Mouse (Mus musculus) left cerebral cortex, adult 18-20 months (tissue): Measurements from ENCODE around the gene Mkrn2os. TPM values are rescaled to one million over a fixed set of nuclear protein-coding genes. Genes with fewer than 3 reads are reported as not detected.
A peak's percentile ranks its signal among the peaks of the same experiment; 100 is the strongest.

ENCODE experiments used
- DNase-seq, 2 experiments: peaks; one replicate each; pipeline ENCODE4 v3.0.0; 2021 to 2022; ENCODE audit warnings: low spot score in 2 of 2, mixed read lengths in 1 of 2
- total RNA-seq, 2 experiments: library from RNA; stranded (reverse); gene quantifications; 2 replicates each; pipeline ENCODE4 v1.2.3; 2021

The Mkrn2os gene
- total RNA-seq, 2 experiments from 2014 or later: not detected

DNA sequence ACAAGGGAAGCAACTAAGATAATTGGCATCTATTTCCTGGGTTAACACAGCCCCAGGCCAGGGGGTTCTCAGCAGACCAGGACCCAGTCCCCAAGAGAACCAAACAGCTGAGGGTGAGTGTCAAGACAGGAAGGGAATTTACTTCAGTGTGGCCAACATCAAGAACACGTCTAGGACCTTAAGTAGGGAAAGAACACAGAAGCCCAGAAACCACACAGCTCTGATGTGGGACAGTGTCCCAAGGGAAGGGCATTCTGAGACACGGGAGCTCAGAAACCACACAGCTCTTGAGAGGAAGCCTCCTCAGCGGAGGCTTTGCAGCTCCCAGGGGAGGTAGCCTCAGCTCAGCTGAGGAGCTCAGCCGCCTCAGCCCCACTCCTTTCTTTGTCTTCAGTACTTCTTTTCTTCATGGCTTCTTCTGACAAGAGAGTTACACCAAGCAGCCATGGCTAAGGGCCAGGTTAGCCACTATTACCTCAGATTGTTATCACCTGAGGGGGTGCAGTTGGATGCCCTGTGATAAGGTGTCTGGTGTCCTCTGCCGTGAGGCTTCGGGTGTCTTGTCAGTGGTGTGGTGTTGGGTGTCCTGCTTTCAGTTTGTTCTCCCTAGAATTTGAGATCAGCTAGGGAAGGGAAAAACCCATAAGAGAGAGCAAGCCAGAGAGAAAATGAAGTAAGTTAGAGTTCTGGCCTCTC lies 8.8 kb downstream of the Mkrn2os start:
- no peak for DNase-seq

DNA sequence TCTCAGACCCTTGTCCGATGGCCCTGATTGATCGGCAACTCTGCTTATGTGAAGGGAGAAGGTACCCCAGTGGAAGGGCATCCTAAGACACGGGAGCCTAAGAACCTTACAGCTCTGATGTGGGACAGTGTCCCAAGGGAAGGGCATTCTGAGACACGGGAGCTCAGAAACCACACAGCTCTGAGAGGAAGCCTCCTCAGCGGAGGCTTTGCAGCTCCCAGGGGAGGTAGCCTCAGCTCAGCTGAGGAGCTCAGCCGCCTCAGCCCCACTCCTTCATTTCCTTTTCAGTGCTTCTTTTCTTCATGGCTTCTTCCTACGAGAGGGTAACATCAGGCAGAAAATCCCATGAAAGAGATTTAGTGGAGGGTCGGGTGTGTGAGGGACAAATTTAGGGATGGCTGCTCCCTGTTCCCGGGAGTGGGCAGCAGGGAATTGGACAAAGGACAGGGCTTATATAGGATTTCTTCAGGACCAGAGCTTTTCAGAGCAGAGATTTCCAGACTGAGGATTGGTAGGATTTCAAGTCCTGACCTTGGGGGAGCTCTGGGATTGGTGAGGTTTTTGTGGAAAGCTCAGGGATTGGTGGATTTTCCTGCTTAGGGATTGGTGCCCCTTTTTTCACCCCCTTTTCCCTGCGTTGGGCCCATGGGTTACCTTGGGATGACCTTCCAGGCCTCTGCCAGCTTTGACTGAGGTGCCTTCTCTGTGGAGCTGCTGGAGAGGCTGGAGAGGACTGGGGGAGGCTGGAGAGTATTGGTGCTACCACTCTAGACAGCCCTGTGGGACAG lies 9.9 kb downstream of the Mkrn2os start:
- DNase-seq: no peak

DNA sequence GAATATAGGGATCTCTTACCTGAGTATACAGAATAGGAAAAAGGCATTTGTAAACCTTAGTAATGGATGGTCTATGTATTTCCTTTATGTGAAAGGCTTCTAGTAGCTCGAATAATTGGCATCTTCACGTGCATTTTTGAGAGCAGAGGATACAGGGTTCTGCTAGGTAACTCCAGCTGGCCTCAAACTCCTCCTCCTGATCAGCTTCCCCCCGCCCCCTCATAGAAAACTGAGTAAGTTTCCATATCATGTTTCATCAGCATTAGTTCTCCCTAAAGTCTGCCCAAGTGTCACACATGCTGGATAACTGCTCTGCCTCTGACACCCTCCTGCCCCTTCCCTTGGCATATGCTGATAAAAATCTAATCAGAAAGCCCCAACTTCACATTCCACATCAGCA lies 11.6 kb downstream of the Mkrn2os start:
- DNase-seq: no peak

DNA sequence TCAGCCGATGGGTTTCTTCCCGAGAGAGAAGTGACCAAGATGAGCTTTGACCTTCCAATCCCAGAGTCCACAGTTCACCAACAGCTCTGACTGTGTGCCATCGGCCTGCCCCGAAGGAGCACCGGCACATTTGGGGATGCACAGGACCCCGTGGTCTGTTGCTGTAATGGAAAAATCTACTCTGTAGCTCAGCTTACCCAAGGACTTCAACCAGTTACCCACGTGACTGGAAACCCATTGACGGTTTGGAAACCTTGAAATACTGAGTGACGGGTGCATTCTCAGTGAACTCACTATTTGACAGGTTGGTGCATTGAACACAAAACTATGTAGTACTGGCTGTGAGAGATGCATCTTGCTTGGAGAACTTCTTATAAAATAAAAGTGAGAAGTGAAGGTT lies 14.4 kb downstream of the Mkrn2os start:
- DNase-seq: no peak

DNA sequence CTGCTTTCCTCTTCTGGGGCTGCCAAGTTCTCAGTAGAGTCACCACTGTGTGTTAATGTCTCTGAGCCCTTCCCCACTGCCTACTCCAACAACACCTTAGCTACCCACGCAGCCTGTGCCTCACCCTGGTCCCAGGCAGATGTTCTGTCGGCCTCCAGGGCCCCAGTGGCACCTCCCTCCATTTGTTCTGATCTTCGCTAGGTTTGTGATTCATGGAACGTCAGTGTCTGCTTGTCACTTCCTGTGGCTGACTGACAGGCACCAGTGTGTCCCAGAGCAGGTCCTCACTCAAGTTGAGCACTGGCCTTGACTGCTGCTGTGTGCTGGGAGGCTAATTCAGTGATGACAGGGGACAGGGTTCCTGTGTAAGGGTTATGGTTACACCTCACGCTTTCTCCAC lies 15.0 kb downstream of the Mkrn2os start:
- DNase-seq: no peak

DNA sequence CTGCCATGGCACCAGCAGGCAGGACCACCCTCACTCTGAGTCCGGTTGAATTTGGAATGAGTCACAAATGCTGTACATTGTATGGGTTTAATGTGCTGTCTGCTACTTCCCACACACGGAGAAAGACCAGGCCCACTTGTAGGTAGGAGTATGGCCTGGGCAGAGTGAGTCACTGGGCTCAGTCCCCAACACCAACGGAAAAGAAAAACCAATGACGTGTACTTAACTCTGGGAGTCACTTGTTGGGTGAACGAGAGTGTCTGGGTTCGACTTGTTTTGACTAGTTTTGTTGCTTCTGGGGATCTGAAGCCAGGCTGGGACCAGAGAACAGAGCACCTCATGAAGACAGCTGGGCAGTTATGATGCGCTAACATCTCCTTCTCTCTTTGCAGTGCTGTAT lies 18.2 kb downstream of the Mkrn2os start:
- DNase-seq: no peak

DNA sequence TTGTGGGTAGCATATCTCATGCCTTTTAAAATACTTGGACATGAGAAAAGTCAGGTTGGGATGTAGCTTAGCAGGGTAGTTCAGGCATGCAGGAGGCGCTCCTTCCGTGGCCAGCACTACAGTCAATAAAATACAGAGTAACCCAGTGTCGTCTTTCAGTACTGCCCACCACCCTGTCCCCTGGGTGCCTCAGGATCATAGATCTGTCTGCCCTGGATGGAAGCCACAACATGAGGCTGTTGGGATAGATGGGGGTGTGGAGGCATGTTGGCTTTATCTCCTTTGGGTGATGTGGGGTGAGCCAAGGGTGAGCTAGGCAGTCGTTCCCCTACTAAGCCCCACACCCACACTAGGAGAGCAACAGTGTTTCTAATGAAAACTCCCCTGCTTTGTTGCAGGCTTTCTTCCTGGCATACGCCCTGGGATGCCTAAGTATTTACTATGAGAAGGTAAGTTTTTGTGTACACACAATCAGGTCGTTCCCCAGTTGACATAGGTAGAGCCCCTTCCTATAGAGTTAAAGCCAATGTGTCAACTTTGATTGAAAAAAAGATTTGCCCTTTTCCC lies 26.8 kb downstream of the Mkrn2os start:
- no peak for DNase-seq

DNA sequence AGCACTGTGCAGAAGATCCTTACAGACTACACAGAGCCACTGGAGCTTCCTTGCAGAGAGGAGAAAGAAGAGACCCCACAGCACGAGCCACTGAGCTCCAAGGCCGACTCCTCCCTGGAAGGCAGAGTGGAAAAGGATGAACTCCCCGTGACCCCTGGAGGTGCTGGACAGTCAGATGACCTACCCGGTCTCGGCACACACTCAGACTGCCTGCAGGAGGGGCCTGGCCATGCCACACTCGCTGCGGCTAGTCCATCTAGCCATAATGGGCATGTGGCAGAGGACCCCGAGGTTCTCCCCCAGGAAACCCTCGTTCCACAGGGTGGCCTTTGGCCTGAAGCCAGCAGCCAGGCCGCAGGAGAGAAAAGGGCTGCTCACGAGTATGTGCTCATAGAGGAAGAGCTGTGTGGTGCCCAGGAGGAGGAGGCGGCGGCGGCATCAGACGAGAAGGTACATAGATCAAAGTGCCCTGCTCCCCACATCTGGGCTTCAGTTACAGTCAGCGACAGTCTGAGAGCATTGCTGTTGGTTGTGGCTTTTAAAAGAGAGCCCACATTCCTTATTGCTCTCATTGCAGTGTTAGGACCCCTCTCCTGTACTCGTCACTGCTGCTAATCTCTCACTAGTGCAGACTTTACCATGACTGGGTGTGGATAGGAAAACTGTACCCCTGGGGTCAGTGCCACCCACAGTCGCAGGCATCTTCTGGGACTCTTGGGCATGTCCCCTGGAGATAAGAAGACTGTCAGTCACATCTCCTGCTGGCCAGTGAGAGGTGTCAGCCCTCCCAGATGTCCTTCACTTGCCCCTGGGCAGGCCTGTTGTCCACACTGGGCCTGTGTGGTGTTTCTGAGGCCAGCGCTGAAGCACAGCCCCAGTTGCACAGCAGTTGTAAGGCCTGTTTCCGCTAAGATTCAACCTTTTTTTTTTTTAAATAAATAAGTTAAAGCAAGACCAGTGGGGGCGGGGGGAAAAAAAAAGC lies 32.4 kb downstream of the Mkrn2os start:
- no peak for DNase-seq

DNA sequence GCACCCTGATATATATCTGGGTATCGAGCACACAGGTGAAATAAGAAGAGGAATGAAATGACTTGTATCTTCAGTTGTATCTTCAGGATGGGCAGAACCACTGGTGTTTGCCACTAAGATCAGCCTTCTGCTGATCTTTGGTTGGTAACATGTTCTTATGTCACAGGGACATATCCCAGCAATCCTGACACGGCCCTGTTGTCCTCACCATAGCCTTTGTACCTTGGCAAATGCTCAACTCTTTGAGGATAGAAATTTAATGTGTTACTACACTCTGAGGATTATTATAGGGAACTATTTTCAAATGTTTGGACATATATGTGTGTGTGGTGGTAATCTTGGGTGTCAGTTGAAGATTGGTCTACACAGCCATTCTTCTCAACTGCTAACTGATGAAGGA lies 34.2 kb downstream of the Mkrn2os start:
- DNase-seq: no peak

DNA sequence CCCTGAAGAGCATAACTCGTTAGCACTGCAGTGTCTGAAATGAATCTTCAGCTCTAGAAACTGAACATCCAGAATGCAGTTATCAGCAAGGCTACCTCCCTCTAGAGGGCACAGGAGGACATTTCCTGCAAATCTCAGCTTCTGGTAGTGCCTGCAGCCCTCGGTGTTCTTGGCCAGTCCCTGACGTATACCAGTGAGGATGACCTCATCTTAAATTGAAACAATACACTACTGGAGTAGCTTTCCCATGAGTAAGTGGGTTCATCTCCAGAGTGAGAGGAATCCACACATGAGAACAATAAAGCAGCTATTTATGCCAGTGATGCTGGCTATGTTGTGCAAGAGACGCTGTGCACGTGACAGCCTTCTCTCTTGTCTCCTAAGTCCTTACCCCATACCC lies 36.9 kb downstream of the Mkrn2os start:
- DNase-seq: no peak

DNA sequence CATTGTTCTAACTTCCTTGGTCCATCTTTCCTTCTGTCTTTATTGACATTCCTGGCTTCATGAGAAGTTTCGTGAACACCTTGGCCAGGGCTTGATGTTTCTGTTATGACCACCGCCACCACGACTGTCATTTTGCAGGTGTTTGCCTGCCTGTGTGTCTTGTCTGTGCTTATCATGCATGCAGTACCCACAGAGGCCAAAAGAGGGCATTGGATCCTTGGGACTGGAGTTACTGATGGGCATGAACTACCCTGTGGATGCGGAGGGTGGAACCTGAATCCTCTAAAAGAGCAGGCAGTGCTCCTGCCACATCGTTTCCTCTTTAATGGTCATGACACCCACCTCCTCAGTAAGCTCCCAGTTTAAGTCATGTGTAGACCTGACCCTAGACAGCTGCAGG lies 46.1 kb downstream of the Mkrn2os start:
- no peak for DNase-seq

DNA sequence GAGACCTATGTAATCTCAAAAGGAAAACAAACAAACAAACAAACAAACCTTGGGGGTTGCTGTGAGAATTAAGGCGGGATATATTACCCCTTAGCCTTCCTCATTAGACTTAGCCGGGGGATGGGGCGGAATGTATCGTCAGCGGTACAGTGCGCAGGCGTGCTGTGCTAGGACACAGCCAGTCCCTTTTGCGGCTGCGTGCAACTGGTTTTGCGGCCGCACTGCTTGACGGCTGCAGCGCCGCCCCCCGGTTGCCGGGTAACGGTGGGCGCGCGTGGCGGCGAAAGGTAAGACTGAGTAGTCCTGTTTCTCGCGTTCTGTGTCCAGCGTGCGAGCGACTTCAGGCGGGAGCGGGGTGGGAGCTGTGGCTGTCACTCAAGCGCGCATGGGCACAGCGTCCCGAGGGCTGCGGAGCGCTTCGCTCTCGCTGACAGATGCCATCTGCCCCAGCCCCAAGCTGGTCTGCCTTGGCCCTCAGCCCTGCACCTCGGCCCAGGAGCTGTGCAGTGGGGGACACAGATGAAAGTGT lies 47.9 kb downstream of the Mkrn2os start, which contains the start of gene Tsen2:
Gene Tsen2, plus strand, starts transcription at position 223 of the 529 bp plus-strand sequence.
- DNase-seq: peak; percentile 97 to 98

DNA sequence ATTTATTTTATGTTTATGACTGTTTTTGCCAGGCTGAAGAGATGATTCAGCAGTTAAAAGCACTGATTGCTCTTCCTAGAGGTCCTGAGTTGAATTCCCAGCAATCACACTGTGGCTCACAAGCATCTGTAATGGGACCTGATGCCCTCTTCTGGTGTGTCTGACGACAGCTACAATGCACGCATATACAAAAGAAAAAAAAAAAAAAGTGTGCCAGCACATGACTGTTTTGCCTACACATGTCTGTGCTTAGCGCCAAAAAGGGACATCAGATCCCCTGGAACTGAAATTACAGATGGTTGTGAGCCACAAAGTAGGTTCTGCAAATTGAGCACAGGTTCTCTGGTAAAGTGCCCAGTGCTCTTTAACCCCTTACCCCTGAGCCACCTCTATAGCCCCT lies 50.0 kb downstream of the Mkrn2os start:
- no peak for DNase-seq

DNA sequence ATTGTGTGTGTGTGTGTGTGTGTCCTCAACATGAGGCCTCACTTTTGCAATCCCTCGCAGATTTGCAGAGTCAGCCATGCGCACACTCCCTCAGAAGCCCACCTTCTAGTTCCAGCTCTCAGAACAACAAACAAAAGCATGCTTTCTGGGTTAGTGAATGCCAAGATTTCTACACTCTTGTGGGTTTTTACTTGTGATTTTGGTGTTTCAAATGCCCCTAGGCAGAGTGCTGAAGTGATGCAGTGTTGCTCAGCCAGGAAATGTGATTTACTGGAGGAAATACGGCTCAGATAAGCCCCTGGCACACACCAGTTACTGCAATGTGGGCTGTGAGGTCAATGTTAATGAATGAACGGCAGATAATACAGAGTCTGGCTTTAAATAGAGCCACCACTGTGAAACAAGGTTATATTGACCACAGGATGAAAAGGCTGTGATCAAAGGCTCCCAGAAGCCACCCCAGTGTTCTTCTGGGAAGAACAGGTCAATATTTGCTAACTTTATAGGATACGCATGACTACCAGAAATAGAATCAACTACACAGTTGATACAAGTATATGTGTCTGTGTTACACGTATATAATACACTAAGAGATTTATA lies 50.6 kb downstream of the Mkrn2os start:
- DNase-seq: no peak

DNA sequence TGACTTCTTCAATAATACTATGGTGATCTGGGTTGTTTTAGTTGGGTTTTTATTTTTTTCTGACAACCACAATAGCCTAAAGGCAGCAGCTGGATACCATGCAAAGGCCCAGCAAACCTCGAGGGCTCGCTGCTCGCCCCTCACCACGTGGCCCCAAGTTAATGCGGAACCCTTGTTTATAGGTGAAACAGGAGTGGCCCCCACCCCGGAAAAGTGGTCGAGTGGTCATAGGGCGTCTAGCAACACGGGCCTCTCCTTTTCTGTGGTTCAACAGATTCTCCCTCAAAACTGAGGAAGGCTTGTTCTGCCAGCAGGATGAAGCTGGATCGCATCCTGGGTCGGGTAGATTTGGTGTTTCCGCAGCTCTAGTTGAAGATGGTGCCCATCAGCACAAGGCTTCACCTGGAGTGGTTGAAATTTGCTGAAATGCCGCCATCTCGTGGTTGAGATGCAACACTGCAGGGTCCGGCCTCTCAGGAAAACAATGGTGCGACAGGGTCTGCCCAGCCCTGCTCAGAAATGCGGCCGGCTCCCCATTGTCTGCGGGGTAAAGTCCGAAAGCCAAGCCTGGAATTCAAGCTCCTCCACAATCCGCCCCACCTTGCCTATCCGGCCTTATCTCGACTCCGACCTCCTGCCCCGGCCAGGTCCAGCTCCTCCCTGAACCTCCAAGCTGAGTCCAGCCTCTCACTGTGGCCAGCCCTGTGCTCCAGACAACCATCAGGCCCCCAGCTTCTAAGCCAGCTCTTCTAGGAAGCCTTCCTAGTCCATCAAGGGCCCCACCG lies 53.5 kb downstream of the Mkrn2os start:
- DNase-seq: peak; percentile 72 to 79

DNA sequence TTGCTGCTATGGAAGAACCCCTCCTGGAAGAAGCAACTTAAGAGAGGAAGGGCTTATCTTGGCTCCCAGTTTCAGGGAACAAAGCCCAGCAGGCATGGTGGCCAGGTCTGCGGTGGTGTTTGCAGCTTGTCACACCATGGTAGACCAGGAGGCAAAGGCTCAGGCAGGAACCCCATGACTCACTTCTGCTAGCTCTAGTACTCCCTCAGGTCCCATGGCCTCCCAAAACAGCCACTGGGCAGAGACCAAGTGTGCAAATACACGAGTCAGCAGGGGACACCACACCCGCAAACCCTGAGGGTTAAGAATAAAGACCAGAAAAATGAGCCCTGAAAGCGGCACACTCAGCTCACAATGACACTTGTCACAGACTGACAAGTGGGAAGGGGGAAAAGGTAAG lies 56.2 kb downstream of the Mkrn2os start:
- DNase-seq: no peak

DNA sequence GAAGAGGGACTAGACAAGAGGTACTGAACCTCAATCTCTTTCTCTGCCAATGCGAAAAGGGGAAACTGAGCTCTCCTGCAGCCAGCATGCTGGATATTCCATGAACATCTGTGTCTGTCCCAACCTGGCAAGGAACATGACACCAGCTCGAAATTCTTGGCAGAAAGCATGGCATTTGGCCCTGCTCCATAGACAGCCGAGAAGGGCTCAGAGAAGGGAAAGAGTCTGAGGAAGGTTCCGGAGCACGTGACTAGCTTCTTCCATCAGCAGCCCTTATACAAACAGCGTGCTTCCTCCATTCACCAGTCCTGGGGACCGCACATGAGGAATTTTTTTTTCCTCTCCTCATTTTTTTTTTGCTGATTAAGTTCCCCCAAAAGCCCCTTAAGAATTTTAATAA lies 57.8 kb downstream of the Mkrn2os start:
- peak in 1 of 2 experiments; percentile 21 for DNase-seq
